Mouse (Mus musculus) kidney, adult 11 months (tissue): ENCODE measurements around the gene Trmt13.
"Not testable (repeated sequence)": the region's sequence is repeated elsewhere in the genome, so short reads cannot be mapped to it uniquely, and the experiment has no call there.

ENCODE experiments used
- DNase-seq: peaks from one replicate; pipeline ENCODE4 v3.0.0; 2022

The Trmt13 gene

GRCm38 (mm10) chr3:116632971-116633370, 18.6 kb upstream of the Trmt13 start:
- no peak for DNase-seq

GRCm38 (mm10) chr3:116631459-116631858, 17.1 kb upstream of the Trmt13 start:
- no peak for DNase-seq

GRCm38 (mm10) chr3:116622641-116623040, 8.3 kb upstream of the Trmt13 start:
- no peak for DNase-seq

- no peak for DNase-seq
Observed at GRCm38 (mm10) chr3:116620636-116621370, 6.4 kb upstream of the Trmt13 start.

GRCm38 (mm10) chr3:116618855-116619254, 4.5 kb upstream of the Trmt13 start:
- no peak for DNase-seq

GRCm38 (mm10) chr3:116615318-116616068, 1.1 kb upstream of the Trmt13 start:
- no peak for DNase-seq

- no peak for DNase-seq
Observed at GRCm38 (mm10) chr3:116604570-116604969, 9.8 kb downstream of the Trmt13 start.

GRCm38 (mm10) chr3:116601781-116602180, 12.6 kb downstream of the Trmt13 start:
- no peak for DNase-seq

- DNase-seq: no peak
Observed at GRCm38 (mm10) chr3:116601005-116601404, 13.4 kb downstream of the Trmt13 start.

GRCm38 (mm10) chr3:116599705-116600104, 14.7 kb downstream of the Trmt13 start:
- no peak for DNase-seq

- DNase-seq: no peak
Observed at GRCm38 (mm10) chr3:116595603-116595991, 18.8 kb downstream of the Trmt13 start.

GRCm38 (mm10) chr3:116594728-116595602, 19.4 kb downstream of the Trmt13 start, which contains the start of gene Sass6:
Gene Sass6, plus strand, starts transcription at chr3:116594982.
- peak; percentile 94 for DNase-seq

- no peak for DNase-seq
Observed at GRCm38 (mm10) chr3:116594076-116594727, 20.2 kb downstream of the Trmt13 start.

- no peak for DNase-seq
Observed at GRCm38 (mm10) chr3:116582201-116582600, 32.2 kb downstream of the Trmt13 start.

- no peak for DNase-seq
Observed at GRCm38 (mm10) chr3:116577286-116577685, 37.1 kb downstream of the Trmt13 start.

- DNase-seq: no peak
Observed at GRCm38 (mm10) chr3:116570628-116571027, 43.8 kb downstream of the Trmt13 start.

GRCm38 (mm10) chr3:116563095-116563492, 51.3 kb downstream of the Trmt13 start:
- no peak for DNase-seq

GRCm38 (mm10) chr3:116562408-116563094, 51.8 kb downstream of the Trmt13 start, which contains the start of gene Lrrc39:
Gene Lrrc39, plus strand, starts transcription at chr3:116562973.
- no peak for DNase-seq

- not testable (repeated sequence) for DNase-seq
Observed at GRCm38 (mm10) chr3:116561315-116561714, 53.1 kb downstream of the Trmt13 start.

GRCm38 (mm10) chr3:116551362-116551761, 63.0 kb downstream of the Trmt13 start:
- no peak for DNase-seq

GRCm38 (mm10) chr3:116547430-116547829, 67.0 kb downstream of the Trmt13 start:
- DNase-seq: no peak

- DNase-seq: no peak
Observed at GRCm38 (mm10) chr3:116542532-116542931, 71.9 kb downstream of the Trmt13 start.
